ENCODE assay signal across 14 mouse cellular contexts in genomic region chr6:4813206-4813605, GRCm38 (mm10).
A peak's percentile ranks its signal among the peaks of the same experiment; 100 is the strongest.
DNase-seq lines count a peak whose midpoint lies in the region; ATAC-seq and TF ChIP-seq lines count a peak whose summit lies in the region.
"Had no signal": no experiment of that assay in that cellular context is flagged by ENCODE, and none has a peak within 500 bp of the region (broad histone marks: within the 10 kb centered on the region; RNA-seq: fewer than 3 reads in every experiment).

No protein-coding gene starts in this region.

- no peaks in the 10 kb centered on the region for H3K9me3 ChIP-seq in hindbrain, embryonic 11.5 days (ENCODE audit: control insufficient read depth, low read length)
- H3K9me3 ChIP-seq in hindbrain, embryonic 14.5 days (ENCODE audit: control insufficient read depth, low read length) = no peaks in the 10 kb centered on the region
- H3K9me3 ChIP-seq in stomach, embryonic 16.5 days (replicated peaks; ENCODE audit: control insufficient read depth, low read length) = no peaks in the 10 kb centered on the region
- no peaks in the 10 kb centered on the region for H3K9me3 ChIP-seq in stomach, postnatal 0 days (ENCODE audit: control insufficient read depth, low read length)
- no peaks in the 10 kb centered on the region; the same call in 1 of the 2 replicates for H3K9me3 ChIP-seq in embryonic facial prominence, embryonic 14.5 days (ENCODE audit: control insufficient read depth, low read length)

- H3K36me3 ChIP-seq in hindbrain, embryonic 11.5 days (ENCODE audit: control insufficient read depth, insufficient read depth, low read length) = no peaks in the 10 kb centered on the region
- H3K36me3 ChIP-seq in hindbrain, embryonic 14.5 days (replicated peaks; ENCODE audit: control insufficient read depth, insufficient read depth) = no peaks in the 10 kb centered on the region
- no peaks in the 10 kb centered on the region for H3K36me3 ChIP-seq in stomach, embryonic 16.5 days (ENCODE audit: control insufficient read depth, insufficient read depth, low read length)
- no peaks in the 10 kb centered on the region for H3K36me3 ChIP-seq in stomach, postnatal 0 days (ENCODE audit: control insufficient read depth, insufficient read depth, low read length)
- H3K36me3 ChIP-seq in embryonic facial prominence, embryonic 14.5 days (ENCODE audit: control insufficient read depth, insufficient read depth, low read length) = no peaks in the 10 kb centered on the region

- no peak overlapping the region for H3K4me2 ChIP-seq in hindbrain, embryonic 11.5 days (replicated peaks; ENCODE audit: low read depth, low read length)
- no peak overlapping the region for H3K4me2 ChIP-seq in hindbrain, embryonic 14.5 days (replicated peaks)
- no peak overlapping the region for H3K4me2 ChIP-seq in stomach, embryonic 16.5 days (ENCODE audit: low read depth, low read length)
- no peak overlapping the region for H3K4me2 ChIP-seq in stomach, postnatal 0 days (replicated peaks; ENCODE audit: low read depth)
- no peak overlapping the region for H3K4me2 ChIP-seq in embryonic facial prominence, embryonic 14.5 days (ENCODE audit: low read depth, low read length)

- ATAC-seq in hindbrain, embryonic 11.5 days (ENCODE audit: low FRiP score) = no peak
- ATAC-seq in hindbrain, embryonic 14.5 days (ENCODE audit: low FRiP score) = no peak
- peak; percentile 53; the same call in 1 of the 2 replicates for ATAC-seq in stomach, embryonic 16.5 days (ENCODE audit: insufficient read depth, low FRiP score)
- ATAC-seq in stomach, postnatal 0 days (ENCODE audit: low FRiP score, low TSS enrichment) = no peak
- ATAC-seq in embryonic facial prominence, embryonic 14.5 days (ENCODE audit: low read depth) = peak; percentile 78

- DNase-seq in hindbrain, embryonic 11.5 days (ENCODE audit: low spot score) = peak; percentile 27
- no peak for DNase-seq in hindbrain, embryonic 14.5 days (ENCODE audit: low spot score)
- no peak for DNase-seq in stomach, postnatal 0 days (ENCODE audit: low spot score)
- peak; percentile 91 for DNase-seq in embryonic facial prominence, embryonic 14.5 days (ENCODE audit: low spot score)
- DNase-seq in frontal cortex, adult 2 months (ENCODE audit: extremely low spot score in 1 of 2, low spot score in 1 of 2) = no peak
- DNase-seq in B cell, adult 2 months = no peak
- DNase-seq in natural killer cell, adult 2 months (ENCODE audit: low spot score in 2 of 2) = no peak
- DNase-seq: adrenal gland, adult 2 months; cerebellum, postnatal 14 days; layer of hippocampus, postnatal 36 days had no signal

- no peak overlapping the region for H3K27ac ChIP-seq in hindbrain, embryonic 11.5 days (ENCODE audit: low read depth, low read length)
- H3K27ac ChIP-seq in hindbrain, embryonic 14.5 days = no peak overlapping the region
- no peak overlapping the region for H3K27ac ChIP-seq in stomach, embryonic 16.5 days (ENCODE audit: low read length)
- H3K27ac ChIP-seq in stomach, postnatal 0 days (replicated peaks) = no peak overlapping the region
- no peak overlapping the region for H3K27ac ChIP-seq in embryonic facial prominence, embryonic 14.5 days (replicated peaks; ENCODE audit: low read depth, low read length)
- H3K27ac ChIP-seq: kidney, postnatal 0 days; liver, embryonic 14.5 days had no signal

- no peak for TF ChIP-seq CTCF in stomach, postnatal 0 days (IDR thresholded peaks at IDR 0.05; ENCODE audit: low read depth)

- H3K9ac ChIP-seq in hindbrain, embryonic 11.5 days (ENCODE audit: low read depth, low read length) = no peak overlapping the region
- no peak overlapping the region for H3K9ac ChIP-seq in hindbrain, embryonic 14.5 days
- no peak overlapping the region for H3K9ac ChIP-seq in stomach, embryonic 16.5 days (ENCODE audit: low read length)
- H3K9ac ChIP-seq in stomach, postnatal 0 days (ENCODE audit: low read length) = no peak overlapping the region
- no peak overlapping the region for H3K9ac ChIP-seq in embryonic facial prominence, embryonic 14.5 days (ENCODE audit: low read depth, low read length)
- H3K9ac ChIP-seq: liver, embryonic 14.5 days had no signal

- no peaks in the 10 kb centered on the region for H3K4me1 ChIP-seq in hindbrain, embryonic 11.5 days (replicated peaks; ENCODE audit: control insufficient read depth, insufficient read depth, low read length)
- H3K4me1 ChIP-seq in hindbrain, embryonic 14.5 days (replicated peaks; ENCODE audit: control insufficient read depth, insufficient read depth, low read length) = no peaks in the 10 kb centered on the region
- 0 out of 2 replicates have a peak, but pooled peaks cover 7% of the 10 kb centered on the region for H3K4me1 ChIP-seq in stomach, embryonic 16.5 days (ENCODE audit: control insufficient read depth, insufficient read depth, low read length)
- H3K4me1 ChIP-seq in stomach, postnatal 0 days (replicated peaks; ENCODE audit: control insufficient read depth, insufficient read depth) = no peaks in the 10 kb centered on the region
- peaks cover 5% of the 10 kb centered on the region for H3K4me1 ChIP-seq in embryonic facial prominence, embryonic 14.5 days (ENCODE audit: control insufficient read depth, insufficient read depth, low read length)
- H3K4me1 ChIP-seq: megakaryocyte, embryonic 14.5 days had no signal

- H3K4me3 ChIP-seq in hindbrain, embryonic 11.5 days (ENCODE audit: low read depth, low read length) = no peak overlapping the region
- no peak overlapping the region for H3K4me3 ChIP-seq in hindbrain, embryonic 14.5 days (replicated peaks; ENCODE audit: low read length)
- no peak overlapping the region for H3K4me3 ChIP-seq in stomach, embryonic 16.5 days (replicated peaks; ENCODE audit: low read length)
- no peak overlapping the region for H3K4me3 ChIP-seq in stomach, postnatal 0 days (ENCODE audit: low read depth, low read length)
- no peak overlapping the region for H3K4me3 ChIP-seq in embryonic facial prominence, embryonic 14.5 days (ENCODE audit: low read depth, low read length)
- H3K4me3 ChIP-seq: megakaryocyte, embryonic 14.5 days had no signal

- 45% methylated on average over 3 of the region's 3 CpGs for WGBS in hindbrain, embryonic 11.5 days
- WGBS in hindbrain, embryonic 14.5 days = 57% methylated on average over 3 of the region's 3 CpGs
- WGBS in stomach, embryonic 16.5 days = 39% methylated on average over 3 of the region's 3 CpGs
- WGBS in stomach, postnatal 0 days = 36% methylated on average over 3 of the region's 3 CpGs
- WGBS in embryonic facial prominence, embryonic 14.5 days = 15% methylated on average over 3 of the region's 3 CpGs

- no peaks in the 10 kb centered on the region for H3K27me3 ChIP-seq in hindbrain, embryonic 11.5 days (ENCODE audit: control insufficient read depth, insufficient read depth, low read length)
- H3K27me3 ChIP-seq in hindbrain, embryonic 14.5 days (ENCODE audit: control insufficient read depth, insufficient read depth, low read length) = no peaks in the 10 kb centered on the region
- H3K27me3 ChIP-seq in stomach, embryonic 16.5 days (ENCODE audit: control insufficient read depth, insufficient read depth, low read length) = no peaks in the 10 kb centered on the region
- H3K27me3 ChIP-seq in stomach, postnatal 0 days (ENCODE audit: control insufficient read depth, insufficient read depth, low read length) = no peaks in the 10 kb centered on the region
- no peaks in the 10 kb centered on the region for H3K27me3 ChIP-seq in embryonic facial prominence, embryonic 14.5 days (replicated peaks; ENCODE audit: control insufficient read depth, insufficient read depth, low read length)
- H3K27me3 ChIP-seq: megakaryocyte, embryonic 14.5 days had no signal

- TF ChIP-seq EP300 in stomach, postnatal 0 days (optimal IDR thresholded peaks at IDR 0.05) = no peak

Comparison
In these comparisons a context has a peak if more than half of its experiments do, and no peak if none do; other contexts are left out.
1. ATAC-seq: peak in stomach, embryonic 16.5 days (single experiment) and embryonic facial prominence, embryonic 14.5 days (single experiment); none in hindbrain, embryonic 11.5 days (single experiment), hindbrain, embryonic 14.5 days (single experiment) and stomach, postnatal 0 days (single experiment).
2. DNase-seq: peak in hindbrain, embryonic 11.5 days (single experiment) and embryonic facial prominence, embryonic 14.5 days (single experiment); none in hindbrain, embryonic 14.5 days (single experiment), stomach, postnatal 0 days (single experiment), frontal cortex, adult 2 months (0 of 2), B cell, adult 2 months (0 of 2) and natural killer cell, adult 2 months (0 of 2).